Mouse (Mus musculus) kidney, postnatal 14 days (tissue): ENCODE results near the gene Npas3.

Source experiments
- DNase-seq: peaks from one replicate; pipeline ENCODE4 v3.0.0; 2022; ENCODE audit warnings: mixed read lengths

Npas3 gene

DNA sequence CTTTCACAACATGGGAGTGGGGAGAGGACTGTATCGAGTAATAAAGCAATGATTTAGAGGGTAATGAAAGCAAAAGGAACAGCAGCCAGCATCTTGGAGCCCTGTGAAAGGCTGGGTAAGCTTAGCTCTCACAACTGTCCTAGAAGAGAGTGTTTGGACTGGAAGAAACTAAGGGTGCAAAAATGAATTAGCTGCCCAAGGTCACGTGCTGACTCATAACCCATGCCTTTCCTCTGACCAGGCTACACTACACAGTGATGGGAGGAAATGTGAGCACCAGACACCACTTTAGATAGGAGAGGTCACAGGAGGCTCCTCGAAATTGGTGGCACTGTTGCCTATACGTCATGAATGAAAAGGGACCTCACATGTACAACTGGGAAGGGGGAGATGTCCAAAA is 757.1 kb downstream of the Npas3 start:
- DNase-seq, result no peak

DNA sequence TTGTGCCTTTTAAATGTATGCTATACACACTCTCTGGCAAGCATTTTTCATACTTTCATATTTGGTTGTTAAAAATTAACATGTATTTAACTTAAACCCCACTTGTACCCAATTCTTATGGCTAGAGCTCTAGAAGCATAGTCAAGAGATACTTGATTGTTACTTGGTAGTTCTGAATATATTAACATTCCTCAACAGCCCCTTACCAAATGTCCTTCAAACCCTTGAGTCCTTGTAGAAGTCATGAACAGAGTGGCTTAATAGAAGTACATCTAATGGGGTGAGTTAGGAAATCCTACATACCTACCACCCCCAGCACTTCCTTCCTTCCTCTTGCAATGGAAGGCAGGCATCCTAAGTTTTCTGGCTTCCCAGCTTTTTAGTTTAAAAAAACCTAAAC is 766.8 kb downstream of the Npas3 start:
- no peak for DNase-seq

DNA sequence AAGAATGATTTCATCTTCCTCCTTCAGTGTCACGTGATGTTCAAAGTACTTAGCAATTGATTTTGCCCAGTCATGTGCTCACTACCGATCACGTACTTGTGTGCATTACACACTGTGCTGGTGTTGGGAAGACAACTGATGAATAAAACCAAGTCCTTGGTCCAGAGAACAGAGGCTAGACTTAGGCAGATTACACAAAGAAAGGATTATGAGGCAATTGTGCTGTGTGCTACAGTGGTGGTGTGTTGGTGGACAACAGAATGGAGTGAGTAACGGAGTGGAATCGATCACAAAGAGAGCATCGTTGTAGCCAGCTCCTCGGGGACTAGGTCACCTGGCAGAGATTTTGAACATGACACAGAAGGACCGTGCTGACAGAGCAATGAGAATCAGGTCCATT is 769.5 kb downstream of the Npas3 start:
- no peak for DNase-seq

DNA sequence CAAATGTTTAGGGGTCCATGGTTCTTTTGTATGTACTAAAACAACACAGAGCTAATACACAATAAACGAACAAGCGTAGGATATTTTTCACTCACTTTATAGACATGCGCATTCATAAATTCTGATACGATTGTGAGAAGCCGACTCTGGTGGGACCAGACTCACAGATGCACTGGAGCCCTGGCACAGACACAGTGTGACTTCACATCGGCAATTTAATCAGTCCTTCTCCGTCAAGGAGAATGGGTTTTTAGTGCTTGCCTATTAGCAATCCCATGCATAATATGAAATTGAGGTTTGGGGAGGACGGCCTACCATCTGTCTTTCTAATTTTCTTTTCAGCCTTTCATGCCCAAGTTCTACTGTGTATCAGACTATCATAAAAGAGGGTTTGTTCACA is 771.5 kb downstream of the Npas3 start:
- no peak for DNase-seq

DNA sequence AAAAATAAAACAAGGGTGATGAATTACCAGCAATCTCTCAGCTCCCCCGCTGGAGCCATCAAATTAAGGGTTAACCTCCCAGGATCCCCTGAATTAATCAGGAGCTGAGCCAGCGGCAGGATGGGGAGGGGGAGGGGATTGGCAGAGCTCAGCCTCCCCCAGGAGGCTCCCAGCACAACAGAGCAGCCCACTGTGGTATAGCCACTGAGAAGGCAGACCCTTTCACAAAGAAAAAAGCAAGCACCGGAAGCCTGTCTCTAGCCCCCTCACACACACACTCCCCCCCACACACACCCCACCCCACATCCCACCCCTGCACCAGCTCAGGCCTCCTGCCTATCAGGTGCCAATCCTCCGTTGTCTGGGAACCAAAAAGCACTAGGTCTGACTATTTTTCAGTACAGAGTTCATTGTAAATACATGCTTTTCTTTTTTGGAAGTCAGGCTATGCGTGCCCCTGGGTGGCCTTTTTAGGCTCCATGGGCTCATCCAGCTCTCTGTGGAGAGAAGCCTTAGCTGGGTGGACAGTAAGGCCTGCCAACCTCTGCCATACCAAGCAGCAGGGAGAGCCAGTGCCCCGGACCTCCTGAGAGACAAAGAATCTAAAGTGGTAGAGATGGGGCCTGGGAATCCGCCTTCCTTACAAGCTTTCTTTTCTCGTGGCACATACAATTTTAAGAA is 786.3 kb downstream of the Npas3 start:
- no peak for DNase-seq

DNA sequence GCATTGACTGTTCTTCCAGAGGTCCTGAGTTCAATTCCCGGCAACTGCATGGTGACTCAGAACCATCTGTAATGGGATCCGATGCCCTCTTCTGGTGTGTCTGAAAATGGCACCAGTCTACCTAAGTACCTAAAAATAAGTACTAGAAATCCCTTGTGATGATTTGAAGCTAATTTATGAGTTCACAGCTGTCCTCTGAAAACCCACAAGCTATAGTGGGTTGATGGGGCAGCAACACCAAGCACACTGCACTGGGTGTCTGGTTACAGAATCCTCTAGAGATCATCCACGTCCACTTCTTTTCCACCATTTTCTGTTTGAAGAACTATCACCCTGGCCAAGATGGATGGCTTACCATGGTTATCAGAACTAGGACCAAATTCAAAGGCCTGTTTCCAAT is 789.1 kb downstream of the Npas3 start:
- no peak for DNase-seq

DNA sequence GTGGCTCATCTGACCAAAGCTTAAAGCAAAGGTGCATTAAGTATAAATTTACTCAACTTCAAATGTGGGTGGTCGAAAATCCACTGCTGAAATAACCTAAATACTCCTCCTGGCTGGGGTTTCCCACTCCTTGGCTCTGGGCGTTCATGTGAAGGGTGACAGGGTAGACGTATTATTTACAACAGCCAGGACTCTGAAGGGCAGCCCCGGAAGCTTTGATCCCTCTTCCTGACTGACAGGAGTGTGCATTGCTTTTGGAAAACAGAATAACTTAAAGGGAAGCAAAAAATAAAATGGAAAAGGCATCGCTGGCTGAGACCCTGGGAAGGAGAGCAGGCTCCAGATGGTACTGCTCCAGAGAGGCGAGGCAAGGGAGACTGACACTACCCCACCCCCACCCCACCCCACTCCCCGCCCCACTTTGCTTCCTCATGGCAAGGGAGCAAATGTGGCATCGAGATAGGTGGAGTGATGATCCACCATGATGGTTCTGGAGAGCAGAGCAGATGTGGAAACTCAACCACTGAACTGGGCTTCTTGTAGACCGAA is 794.6 kb downstream of the Npas3 start:
- no peak for DNase-seq

DNA sequence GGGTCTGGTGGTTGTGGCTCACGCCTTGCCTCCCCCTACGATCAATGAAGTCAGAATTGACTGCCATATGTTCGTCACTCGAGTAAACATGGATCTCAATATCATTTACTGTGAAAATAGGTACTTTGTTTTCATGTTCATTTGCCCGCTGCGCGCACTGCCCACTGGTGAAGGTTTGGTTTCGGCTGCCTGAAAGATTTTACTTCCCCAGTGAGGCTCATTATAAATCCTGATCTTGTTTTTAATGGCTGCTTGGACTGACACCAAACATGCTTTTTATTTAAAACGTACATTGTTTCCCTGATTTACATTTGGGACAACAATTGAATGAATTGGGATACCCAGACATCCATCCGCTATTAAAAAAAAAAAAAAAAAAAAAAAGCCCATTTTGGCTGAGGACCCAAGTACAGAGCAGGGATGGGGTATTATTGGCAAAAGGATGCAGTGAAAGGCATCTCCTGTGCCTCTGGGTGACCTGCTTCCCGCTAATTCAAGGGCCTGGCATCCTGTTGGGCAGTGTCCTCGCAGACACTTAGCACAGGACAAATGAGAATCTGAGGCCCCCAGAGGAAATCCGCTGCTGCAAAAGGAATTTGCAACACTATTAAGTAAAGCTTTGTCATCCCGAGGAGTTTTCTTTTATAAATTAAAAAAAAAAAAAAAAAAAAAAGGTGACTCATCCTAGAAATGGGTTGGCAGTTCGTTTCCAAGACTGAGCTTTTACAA is 796.3 kb downstream of the Npas3 start:
- DNase-seq, result peak; percentile 54

DNA sequence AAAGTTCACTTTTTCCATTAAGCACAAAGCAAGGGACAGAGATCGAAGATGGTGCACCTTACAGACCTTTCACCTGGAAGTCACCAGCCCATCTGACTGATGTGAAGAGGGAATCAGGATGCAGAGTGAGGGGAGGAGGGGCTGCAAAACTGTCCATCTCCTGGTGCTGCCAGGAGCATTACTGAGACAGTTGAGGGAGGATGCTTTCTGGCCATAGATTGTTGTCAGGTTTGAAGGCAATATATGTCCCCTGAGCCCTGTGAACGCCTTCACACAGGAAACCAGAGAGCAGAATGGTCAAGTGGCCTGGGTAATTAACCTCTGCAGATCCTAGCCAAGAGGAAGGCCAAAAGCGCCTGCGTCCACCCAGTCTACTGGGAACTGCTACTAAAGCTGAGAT is 796.9 kb downstream of the Npas3 start:
- DNase-seq, result no peak

DNA sequence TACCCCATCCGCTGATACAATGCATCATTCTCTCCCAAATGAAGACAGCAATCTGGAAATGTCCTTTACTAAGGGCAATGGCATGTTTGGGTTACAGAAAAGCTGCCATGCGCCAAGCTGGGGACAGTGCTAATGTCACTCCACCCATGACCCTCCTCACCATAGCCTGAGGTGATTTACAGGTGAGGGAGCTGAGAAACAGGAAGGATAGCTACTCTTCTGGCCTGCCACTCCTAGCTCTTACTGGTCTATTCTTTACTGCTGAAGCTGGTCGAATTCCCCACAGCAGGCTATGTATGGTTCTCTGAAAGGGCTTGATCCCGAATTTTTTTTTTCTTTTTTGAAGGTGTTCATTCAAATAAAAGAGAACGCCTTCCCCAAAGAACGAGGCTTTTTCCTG is 798.3 kb downstream of the Npas3 start:
- DNase-seq, result no peak

DNA sequence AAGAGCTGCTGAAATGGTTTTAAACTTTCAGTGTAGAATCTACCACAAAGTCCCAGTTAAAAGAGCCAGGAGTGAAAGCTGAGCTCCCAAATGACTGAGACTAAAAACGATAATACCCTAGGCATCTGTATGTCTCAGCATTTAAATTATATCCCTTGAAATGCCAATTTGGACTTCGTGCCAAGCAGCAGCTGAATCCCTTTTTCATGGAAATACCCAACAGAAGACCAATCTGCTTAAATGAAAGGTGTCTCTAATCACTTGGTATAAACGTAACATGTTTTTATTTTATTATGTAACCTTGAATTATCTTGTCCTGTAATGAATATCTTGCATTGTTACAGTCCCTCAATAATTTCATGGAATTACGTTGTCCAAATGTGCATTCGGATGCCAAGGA is 799.6 kb downstream of the Npas3 start:
- no peak for DNase-seq

DNA sequence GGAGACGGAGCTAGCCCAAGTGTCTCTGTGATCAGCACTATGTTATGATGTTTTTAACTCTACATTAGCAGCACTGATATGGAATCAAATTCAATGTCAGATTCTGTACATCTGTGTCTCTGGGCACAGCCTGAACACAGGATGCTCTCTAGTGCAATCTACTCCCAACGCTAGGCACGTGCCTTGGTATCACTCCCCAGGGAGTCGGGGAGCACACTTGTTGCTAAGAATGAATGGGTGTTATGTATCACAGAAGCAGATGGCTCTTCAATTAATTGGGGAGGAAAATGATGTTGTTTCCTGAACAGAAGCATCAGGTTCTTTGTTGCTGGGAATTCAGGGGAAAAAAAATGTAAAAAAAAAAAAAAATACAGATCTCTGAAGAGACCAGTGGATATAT is 801.4 kb downstream of the Npas3 start:
- DNase-seq, result no peak

DNA sequence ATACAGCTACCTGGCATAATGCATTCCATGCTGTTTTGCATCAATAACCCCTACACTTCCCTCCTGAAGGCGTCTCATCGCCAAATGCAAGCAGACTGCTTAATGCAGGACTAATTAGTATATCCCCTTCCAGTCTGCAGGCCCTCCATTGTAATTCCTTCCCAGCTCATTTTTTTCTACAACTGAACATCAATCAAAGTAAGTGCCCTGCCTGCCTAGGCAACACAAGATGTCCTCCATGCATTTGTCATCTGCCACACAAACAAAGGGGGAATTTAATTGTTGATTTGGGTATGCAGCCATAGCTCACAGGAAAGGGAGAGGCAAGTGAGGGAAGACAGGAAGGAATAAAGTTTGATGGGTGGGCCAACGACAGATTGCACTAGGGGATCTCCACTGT is 804.5 kb downstream of the Npas3 start:
- no peak for DNase-seq

DNA sequence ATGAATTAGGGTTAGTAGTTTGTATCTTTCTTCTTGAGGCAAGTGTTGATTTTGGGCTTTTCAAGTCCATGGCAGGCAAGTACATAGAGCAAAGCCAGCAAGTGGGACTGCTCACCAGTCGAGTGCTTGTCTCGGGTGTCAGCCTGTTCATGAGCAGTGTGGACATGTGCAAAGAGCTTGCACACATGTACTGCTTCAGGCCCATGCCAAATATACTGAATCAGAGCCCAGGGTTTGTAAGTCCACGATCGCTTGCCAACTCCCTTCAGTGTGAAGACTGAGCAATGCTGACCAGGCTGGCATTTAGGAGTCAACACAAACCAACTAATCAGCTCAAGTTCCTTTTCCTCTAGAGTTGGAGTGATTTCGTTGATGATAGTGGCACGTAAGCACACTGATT is 805.1 kb downstream of the Npas3 start:
- DNase-seq, result no peak

DNA sequence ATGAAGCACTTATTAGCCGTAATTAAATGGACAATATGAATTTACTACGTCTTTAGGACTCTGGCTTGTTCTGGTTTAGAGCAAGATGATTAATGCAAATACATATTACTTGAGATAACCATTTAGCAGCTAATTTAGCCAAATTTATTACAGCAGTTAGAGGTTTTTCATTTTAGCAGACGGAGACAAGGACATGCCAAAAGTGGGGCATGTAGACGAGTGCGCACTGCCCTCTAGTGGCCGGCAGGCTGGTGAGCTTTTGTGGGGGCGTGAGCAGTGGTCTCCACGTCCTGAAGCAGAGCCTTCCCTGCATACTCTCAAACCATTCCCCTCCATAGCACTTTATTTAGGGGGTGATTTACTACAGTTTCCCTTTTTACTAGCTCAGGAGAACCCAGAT is 812.3 kb downstream of the Npas3 start:
- peak; percentile 76 for DNase-seq

DNA sequence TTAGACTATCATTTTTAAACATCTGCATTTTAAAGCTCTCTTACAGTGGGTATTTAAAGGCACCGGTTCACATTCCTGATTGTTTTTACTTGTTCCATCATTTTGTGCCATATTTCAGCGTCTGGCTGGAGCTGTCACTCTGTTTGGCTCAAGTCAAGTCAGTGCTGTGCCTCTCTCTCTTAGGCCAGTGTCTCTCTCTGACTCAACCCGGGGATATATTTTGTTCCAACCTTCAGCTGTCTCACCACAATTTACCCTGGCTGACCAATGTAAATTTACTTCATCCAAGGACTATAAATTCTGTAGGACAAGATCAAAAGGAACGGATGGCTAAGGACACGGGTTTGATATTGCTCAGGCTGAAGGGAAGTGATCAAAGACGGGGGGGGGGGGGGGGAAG is 812.7 kb downstream of the Npas3 start:
- no peak for DNase-seq

DNA sequence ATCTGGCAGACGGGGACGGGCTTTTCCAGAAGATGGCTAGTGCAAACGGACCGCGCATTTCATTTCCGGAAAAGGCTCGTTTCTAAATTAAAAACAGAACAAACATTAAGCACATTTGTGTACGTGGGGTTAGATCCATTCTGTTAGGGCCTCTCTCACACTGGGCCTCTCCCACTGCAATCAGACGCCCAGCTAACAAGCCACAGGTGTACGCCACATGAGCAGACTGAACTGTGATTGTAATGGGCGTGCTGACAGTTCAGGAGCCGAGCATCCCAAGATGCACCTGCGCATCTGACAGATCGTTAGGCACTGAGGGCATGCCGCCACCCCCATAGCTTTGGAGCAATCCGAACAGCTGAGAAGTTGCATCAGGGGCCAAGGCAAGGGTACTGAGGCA is 816.5 kb downstream of the Npas3 start:
- DNase-seq, result no peak

DNA sequence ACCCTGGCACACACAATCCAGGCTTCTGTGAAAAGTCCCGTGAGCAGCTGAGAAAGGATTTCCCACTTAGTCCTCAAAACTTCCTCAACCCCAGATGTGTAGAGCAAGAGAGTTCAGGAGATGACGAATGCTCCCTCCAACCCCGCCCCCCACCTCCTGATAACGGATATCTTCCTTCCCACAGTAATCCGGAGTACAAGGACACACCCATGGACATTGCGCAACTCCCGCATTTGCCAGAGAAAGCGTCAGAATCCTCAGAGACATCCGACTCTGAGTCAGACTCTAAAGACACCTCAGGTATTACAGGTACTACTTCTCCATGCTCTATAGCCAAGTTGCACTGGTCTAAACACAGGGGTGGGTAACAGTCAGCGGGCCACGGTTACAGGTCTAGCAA is 817.1 kb downstream of the Npas3 start:
- peak; percentile 6 for DNase-seq

DNA sequence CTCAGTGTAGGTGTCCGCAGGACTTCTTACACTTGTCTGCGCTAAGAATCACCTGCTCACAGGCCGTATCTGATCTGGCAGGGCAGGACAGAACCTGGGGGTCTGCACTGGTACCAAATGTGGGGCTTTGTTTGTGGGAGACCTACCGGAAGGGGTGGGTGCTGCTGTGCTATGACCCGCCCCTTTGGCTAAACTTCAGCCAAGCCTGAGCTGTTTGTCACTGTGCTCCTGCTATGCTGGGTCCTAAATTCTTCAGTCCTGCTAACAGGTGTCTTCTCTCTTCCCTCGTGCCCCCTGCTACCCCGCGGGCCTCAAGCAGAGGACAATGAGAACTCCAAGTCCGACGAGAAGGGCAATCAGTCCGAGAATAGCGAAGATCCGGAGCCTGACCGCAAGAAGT is 818.9 kb downstream of the Npas3 start:
- no peak for DNase-seq

DNA sequence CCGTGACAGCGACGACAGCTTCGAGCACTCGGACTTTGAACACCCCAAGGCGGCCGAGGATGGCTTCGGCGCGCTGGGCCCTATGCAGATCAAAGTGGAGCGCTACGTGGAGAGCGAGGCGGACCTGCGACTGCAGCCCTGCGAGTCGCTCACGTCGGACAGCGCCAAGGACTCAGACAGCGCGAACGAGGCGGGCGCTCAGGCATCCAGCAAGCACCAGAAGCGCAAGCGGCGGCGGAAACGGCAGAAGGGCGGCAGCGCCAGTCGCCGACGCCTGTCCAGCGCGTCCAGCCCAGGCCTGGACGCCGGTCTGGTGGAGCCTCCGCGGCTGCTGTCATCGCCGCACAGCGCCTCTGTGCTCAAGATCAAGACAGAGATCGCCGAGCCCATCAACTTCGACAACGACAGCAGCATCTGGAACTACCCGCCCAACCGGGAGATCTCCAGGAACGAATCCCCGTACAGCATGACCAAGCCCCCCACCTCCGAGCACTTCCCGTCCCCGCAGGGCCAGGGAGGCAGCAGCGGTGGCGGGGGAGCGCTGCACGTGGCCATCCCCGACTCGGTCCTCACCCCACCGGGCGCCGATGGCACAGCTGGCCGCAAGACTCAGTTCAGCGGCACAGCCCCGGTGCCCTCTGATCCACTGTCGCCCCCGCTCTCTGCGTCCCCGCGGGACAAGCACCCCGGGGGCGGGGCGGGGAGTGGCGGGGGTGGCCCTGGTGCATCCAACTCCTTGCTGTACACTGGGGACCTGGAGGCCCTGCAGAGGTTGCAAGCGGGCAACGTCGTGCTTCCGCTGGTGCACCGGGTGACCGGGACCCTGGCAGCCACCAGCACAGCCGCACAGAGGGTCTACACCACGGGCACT is 819.6 kb downstream of the Npas3 start:
- DNase-seq, result peak; percentile 64

DNA sequence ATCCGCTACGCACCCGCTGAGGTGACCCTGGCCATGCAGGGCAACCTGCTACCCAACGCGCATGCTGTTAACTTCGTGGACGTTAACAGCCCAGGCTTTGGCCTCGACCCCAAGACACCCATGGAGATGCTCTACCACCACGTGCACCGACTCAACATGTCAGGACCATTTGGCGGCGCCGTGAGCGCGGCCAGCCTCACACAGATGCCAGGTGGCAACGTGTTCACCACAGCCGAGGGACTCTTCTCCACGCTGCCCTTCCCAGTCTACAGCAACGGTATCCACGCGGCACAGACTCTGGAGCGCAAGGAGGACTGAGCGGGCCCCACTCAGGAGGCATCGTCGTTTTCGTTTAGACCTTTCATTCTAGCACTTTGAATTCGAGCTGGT is 820.3 kb downstream of the Npas3 start:
- no peak for DNase-seq

DNA sequence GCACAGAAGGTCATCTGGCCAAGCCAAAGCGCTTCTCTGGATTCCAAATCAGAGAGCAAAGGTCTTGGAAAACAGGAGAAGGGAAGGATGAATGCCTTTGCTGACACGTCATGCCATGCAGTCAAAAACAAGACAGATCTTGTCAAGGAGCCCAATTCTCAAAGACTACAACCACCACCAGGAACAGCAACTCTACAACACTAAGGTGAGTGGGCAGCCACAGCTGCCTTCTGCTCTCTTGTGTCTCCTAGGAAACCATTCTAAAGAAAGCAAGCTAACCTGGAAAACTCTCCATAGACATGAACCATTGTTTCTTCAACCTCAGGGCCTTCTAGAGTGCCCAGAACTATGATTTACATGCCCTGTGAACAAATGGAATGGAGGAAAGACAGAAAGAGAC is 825.5 kb downstream of the Npas3 start:
- DNase-seq, result no peak

DNA sequence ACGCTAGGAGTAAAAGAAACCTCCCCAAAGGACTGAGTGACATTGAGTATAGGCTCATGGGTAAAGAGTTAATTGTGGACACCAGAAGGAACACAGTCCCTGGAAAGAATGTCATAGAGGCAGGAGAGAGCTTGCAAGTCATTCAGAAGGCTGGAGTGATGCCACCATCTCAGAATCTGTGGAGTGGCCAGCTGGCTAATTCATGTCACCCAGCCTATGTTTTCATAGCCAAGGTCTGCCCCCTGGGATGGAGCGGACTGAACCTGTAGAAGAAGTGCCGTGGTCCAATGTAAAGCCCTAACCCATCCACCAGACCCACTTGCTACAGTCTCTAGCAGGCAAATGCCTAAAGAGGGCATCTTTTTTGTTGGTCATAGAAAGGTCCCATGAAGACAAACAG is 832.5 kb downstream of the Npas3 start:
- DNase-seq, result no peak

DNA sequence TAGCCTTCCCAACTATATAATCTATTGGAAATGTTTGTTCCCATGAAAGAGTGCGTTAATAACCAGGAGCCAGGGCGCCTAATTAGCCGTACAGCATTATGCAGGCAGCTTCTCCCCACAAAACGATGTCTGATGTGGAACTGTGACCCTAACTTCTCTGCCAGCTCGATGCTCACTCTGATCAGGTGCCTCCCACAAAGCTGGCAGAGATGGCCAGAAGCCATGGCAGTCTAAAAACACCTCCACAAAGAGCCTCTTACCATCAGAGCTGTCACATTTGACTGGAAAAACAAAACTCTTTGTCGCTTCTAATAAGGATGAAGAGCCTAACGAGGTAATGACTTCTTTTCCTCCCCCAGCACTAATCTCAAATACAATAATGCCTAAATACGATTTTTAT is 845.3 kb downstream of the Npas3 start:
- DNase-seq, result no peak
